Mouse (Mus musculus) neural tube, embryonic 14.5 days (tissue): ENCODE results near the gene Uqcr11. TPM values are rescaled to one million over a fixed set of nuclear protein-coding genes. Genes with fewer than 3 reads are reported as not detected.

Source experiments
- ATAC-seq: fragments of 200-750 bp; cut with Nextera tagmentation; 2 replicates; pipeline ENCODE4 v1.8.0; 2017; ENCODE audit warnings: low read depth, mild to moderate bottlenecking, moderate TSS enrichment, moderate library complexity
- H3K27ac ChIP-seq: fragments of 300-500 bp; sonication (generic); 2 replicates; pipeline ENCODE4 v1.5.1; 2014; ENCODE audit warnings: low read depth, mild to moderate bottlenecking, control low read depth, low read length, moderate library complexity, mixed read lengths
- H3K27me3 ChIP-seq: fragments of 300-500 bp; sonication (generic); 2 replicates; pipeline ENCODE4 v1.6.1; 2014; ENCODE audit warnings: low read length; ENCODE audit not compliant: control insufficient read depth, insufficient read depth
- H3K36me3 ChIP-seq: fragments of 300-500 bp; sonication (generic); 2 replicates; pipeline ENCODE4 v1.6.1; 2014; ENCODE audit warnings: low read length, mixed read lengths; ENCODE audit not compliant: control insufficient read depth, insufficient read depth
- H3K4me1 ChIP-seq: fragments of 300-500 bp; sonication (generic); 2 replicates; pipeline ENCODE4 v1.6.1; 2014; ENCODE audit warnings: low read length; ENCODE audit not compliant: control insufficient read depth, insufficient read depth
- H3K4me2 ChIP-seq: fragments of 300-500 bp; sonication (generic); 2 replicates; pipeline ENCODE4 v1.6.1; 2014; ENCODE audit warnings: mild to moderate bottlenecking, low read depth, low read length, control low read depth
- H3K4me3 ChIP-seq: fragments of 300-500 bp; sonication (generic); 2 replicates; pipeline ENCODE4 v1.5.1; 2014; ENCODE audit warnings: low read depth, low read length, control low read depth, mixed read lengths
- H3K9ac ChIP-seq: fragments of 300-500 bp; sonication (generic); replicated peaks from 2 replicates; pipeline ENCODE4 v1.6.1; 2014; ENCODE audit warnings: low read depth, mild to moderate bottlenecking, control low read depth, low read length, mixed read lengths
- H3K9me3 ChIP-seq: fragments of 300-500 bp; sonication (generic); 2 replicates; pipeline ENCODE4 v1.6.1; 2016; ENCODE audit warnings: low read length; ENCODE audit not compliant: control insufficient read depth
- WGBS: fragments of 180-500 bp; shearing (Covaris S2); extraction: QIAGEN DNeasy Blood & Tissue Kit; methylation state at CpG from one replicate; pipeline ENCODE4 v1.1.7; 2014; 5-methylcytosine and 5-hydroxymethylcytosine counted together
- polyA plus RNA-seq: library from polyadenylated mRNA; unstranded; fragments of >200 nt; fragmentation: Nextera tagmentation; extraction: Ambion mirVana; gene quantifications from 2 replicates; pipeline ENCODE4 v1.2.1, GENCODE M21; 2014

Gene Uqcr11
- polyA plus RNA-seq: 674 and 791 TPM in 2 replicates

DNA sequence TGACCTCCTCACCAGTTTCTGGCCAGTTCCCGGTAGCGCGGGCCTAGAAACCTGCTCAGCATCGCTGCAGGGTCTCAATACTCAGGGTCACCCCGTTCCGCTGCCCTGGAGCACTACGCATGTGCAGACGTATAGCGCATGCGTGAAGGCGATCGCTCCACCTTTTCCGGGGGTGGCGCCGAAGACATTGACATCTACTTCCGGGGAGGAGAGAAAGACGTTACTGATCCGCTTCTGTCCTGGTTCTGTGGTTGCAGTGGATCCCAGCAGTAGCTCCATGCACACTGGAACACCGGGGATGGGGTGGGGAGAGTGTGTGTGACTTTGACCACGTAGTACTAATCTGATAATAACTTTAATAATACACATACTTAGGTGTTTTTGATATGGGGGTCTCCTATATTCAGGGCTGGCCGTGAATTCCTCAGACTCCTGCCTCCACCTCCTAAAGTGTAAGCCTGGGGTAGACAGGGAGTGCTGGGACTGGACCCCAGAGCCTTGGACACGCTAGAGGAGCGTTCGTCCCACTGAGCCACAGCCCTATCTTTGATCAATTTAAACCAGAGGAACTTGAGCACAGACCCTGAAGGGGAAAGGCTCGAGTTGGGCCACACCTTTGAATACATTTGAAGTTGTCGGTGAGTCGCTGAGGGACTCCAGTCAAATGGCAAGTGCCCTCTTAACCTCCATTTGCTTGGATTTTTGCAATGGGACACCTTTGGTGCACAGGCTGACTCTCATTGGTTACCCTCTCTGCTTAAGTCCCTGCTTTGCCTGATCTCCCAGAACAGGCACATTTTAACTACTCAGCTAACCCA lies at the start of gene Uqcr11:
Gene Uqcr11, minus strand, starts transcription at position 147 of the 818 bp plus-strand sequence.
- Histone ChIP-seq H3K4me1 (peaks cover 16% of the 10 kb centered on the region), H3K9ac (peak within 1 kb of the TSS; percentile 82), H3K27me3 (no peaks in the 10 kb centered on the region; the same call in 1 of the 2 replicates), H3K4me3 (peak within 1 kb of the TSS; percentile 77), H3K4me2 (peak within 1 kb of the TSS; percentile 55), H3K27ac (peak within 1 kb of the TSS; percentile 80), H3K36me3 (peaks cover 40% of the 10 kb centered on the region), H3K9me3 (no peaks in the 10 kb centered on the region)
- 2% methylated on average over 27 of the region's 27 CpGs for WGBS
- peak; percentile 79 for ATAC-seq

DNA sequence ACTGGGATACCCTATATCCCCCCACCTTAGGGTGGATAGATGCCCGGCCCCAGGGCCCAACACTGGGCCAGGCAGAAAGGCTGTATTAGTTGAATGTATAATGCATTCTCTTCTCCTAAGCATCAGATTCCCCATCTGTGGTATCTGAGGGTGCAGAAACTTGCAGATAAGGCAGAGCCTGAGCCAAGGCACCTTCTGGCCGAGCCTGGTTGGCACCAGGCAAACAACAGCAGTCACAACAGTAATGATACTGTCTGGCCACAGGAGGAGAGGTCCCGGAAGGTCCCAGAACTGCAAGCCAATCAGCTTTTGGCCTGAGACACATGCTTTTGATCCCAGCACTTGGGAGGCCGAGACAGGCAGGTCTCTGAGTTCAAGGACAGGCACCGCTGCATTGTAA lies 49.1 kb upstream of the Uqcr11 start:
- no peak overlapping the region for H3K4me2 ChIP-seq
- H3K4me3 ChIP-seq: no peak overlapping the region
- ATAC-seq: no peak
- WGBS: 78% methylated on average over 5 of the region's 5 CpGs
- peaks cover under 1% of the 10 kb centered on the region; the same call in 1 of the 2 replicates for H3K27me3 ChIP-seq
- H3K27ac ChIP-seq: no peak overlapping the region
- no peaks in the 10 kb centered on the region for H3K4me1 ChIP-seq
- H3K9ac ChIP-seq: no peak overlapping the region
- H3K9me3 ChIP-seq: no peaks in the 10 kb centered on the region
- no peaks in the 10 kb centered on the region for H3K36me3 ChIP-seq

DNA sequence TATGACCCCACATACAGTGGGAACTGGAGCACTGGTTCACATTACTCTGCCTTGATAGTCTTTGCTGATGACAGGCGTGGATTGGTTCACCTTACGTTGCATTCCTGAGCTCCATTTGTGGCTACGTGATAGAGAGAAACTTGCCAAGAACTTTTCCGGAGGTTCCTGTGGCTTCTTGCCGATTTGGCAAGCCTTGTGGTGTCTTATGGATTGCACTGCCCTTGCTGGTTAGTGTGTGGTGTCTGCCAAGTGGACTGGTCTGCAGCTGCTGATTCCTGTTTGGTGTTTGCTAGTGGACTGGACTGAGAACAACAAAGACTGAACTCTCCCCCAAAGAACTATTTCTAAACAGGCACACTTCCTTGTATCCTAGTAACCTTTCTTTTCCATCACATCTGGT lies 48.2 kb upstream of the Uqcr11 start:
- H3K9me3 ChIP-seq: no peaks in the 10 kb centered on the region

DNA sequence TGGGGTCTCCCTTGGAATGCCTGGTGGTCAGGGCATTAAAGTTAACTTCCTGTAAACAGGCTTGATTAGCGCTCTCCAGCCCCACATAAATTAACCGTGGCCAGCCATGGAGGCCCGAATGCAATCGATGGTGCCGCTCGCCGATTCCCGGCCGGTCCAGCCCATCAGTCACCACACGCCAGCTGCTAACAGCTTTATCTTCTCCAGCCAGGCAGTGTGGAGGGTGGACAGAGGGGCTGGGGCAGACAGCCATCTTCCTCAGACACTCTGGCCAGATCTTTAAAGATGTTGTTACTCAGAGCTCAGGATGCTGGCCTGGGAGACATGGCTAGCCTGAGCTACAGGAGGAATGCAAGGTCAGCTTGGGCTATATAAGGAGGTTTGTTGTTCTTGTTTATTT lies 47.0 kb upstream of the Uqcr11 start:
- Histone ChIP-seq H3K27ac (no peak overlapping the region), H3K9me3 (no peaks in the 10 kb centered on the region), H3K4me1 (no peaks in the 10 kb centered on the region), H3K4me3 (no peak overlapping the region), H3K27me3 (no peaks in the 10 kb centered on the region; the same call in 1 of the 2 replicates), H3K36me3 (no peaks in the 10 kb centered on the region), H3K9ac (no peak overlapping the region), H3K4me2 (no peak overlapping the region)
- ATAC-seq: no peak
- WGBS: 48% methylated on average over 10 of the region's 10 CpGs

More for the DNA sequence above, 48.2 kb upstream of the Uqcr11 start:
- WGBS: 85% methylated on average over 5 of the region's 5 CpGs
- H3K27ac ChIP-seq: no peak overlapping the region
- no peak overlapping the region for H3K4me2 ChIP-seq
- no peak overlapping the region for H3K9ac ChIP-seq
- H3K4me1 ChIP-seq: no peaks in the 10 kb centered on the region
- ATAC-seq: no peak
- no peak overlapping the region for H3K4me3 ChIP-seq
- H3K27me3 ChIP-seq: no peaks in the 10 kb centered on the region; the same call in 1 of the 2 replicates
- no peaks in the 10 kb centered on the region for H3K36me3 ChIP-seq

DNA sequence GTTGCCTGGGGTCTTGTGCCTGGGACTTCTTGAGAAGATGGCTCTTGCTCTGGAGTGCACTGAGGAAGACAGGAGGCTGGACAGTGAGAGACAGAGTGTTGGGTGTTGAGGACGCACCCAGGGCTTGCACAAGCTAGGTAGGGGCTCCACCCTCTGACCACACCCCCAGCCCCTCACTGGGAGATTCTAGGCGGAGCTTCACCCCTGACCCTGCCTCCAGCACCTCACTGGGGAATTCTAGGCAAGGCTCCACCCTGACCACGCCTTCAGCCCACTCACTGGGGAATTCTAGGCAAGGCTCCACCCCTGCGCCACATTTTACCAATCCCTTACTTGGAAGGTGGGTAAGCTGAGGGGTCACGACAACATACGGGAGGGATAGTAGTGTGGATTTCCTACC lies 44.0 kb upstream of the Uqcr11 start:
- Histone ChIP-seq H3K36me3 (no peaks in the 10 kb centered on the region), H3K4me1 (no peaks in the 10 kb centered on the region), H3K27me3 (no peaks in the 10 kb centered on the region; the same call in 1 of the 2 replicates), H3K4me2 (no peak overlapping the region), H3K9me3 (no peaks in the 10 kb centered on the region), H3K9ac (no peak overlapping the region), H3K4me3 (no peak overlapping the region), H3K27ac (no peak overlapping the region)
- ATAC-seq: no peak
- WGBS: 7% methylated on average over 6 of the region's 6 CpGs

DNA sequence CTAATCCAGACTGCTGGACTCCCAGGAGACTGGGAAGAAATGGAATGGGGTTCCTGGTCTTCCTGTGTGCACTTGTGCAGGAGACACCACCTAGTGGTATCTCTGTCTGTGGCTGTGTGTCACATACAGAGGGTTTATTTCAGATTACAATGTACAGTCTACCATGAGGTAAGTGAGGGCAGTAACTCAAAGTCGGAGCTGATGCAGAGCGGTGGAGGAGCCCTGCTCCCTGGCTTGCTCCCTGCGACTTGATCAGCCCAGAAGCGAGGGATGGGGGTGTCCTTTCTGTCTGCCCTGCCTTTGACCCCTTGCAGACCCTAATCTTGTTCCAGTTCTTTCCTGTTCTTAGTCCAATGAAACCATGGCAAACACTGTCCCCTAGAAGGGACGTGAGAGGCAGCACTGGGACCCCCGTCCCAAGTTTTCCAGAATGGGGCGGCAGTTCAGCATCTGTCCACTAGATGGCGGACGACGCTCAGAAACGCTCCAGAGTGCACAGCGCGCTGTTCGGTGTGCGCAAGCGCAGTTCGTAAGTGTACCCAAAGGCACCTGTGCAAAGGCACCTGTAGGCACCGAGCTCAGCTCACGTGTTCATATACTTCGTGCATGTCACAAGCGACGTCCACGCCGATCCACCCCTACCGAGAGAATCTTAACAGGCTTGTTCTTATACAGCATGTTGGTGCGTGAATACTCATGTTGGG lies 39.4 kb upstream of the Uqcr11 start:
- H3K27me3 ChIP-seq: no peaks in the 10 kb centered on the region
- no peaks in the 10 kb centered on the region for H3K9me3 ChIP-seq
- H3K9ac ChIP-seq: no peak overlapping the region
- no peak overlapping the region for H3K4me3 ChIP-seq
- no peaks in the 10 kb centered on the region for H3K4me1 ChIP-seq
- ATAC-seq: peak; percentile 81
- H3K27ac ChIP-seq: no peak overlapping the region
- H3K4me2 ChIP-seq: peak overlapping the region; percentile 31
- 7% methylated on average over 26 of the region's 26 CpGs for WGBS
- no peaks in the 10 kb centered on the region for H3K36me3 ChIP-seq

DNA sequence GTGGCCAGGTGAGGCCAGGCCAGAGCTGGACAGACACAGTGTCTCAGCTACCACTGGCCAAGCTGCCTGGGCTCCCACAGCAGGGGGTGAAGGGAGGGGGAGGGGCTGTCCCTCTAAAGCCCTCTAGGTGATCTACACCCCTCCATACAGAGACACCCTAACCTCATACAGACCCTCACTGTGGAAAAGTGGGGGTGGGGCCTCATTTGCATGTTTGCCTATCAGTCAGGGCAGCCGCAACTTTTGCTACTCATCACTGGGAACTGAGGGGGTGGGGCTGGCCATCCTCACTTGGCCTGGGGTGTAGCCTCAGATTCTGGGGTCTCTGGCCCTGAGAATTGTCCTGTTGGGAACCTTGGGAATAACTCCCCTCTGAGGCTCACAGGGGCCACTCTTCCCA lies 38.4 kb upstream of the Uqcr11 start:
- H3K27me3 ChIP-seq: no peaks in the 10 kb centered on the region
- H3K4me2 ChIP-seq: no peak overlapping the region
- ATAC-seq: no peak; the same call in 1 of the 2 replicates
- H3K4me1 ChIP-seq: no peaks in the 10 kb centered on the region
- no peaks in the 10 kb centered on the region for H3K9me3 ChIP-seq
- H3K27ac ChIP-seq: no peak overlapping the region
- no peaks in the 10 kb centered on the region for H3K36me3 ChIP-seq
- WGBS: 40% methylated on average over 1 of the region's 1 CpGs
- no peak overlapping the region for H3K9ac ChIP-seq
- no peak overlapping the region for H3K4me3 ChIP-seq

DNA sequence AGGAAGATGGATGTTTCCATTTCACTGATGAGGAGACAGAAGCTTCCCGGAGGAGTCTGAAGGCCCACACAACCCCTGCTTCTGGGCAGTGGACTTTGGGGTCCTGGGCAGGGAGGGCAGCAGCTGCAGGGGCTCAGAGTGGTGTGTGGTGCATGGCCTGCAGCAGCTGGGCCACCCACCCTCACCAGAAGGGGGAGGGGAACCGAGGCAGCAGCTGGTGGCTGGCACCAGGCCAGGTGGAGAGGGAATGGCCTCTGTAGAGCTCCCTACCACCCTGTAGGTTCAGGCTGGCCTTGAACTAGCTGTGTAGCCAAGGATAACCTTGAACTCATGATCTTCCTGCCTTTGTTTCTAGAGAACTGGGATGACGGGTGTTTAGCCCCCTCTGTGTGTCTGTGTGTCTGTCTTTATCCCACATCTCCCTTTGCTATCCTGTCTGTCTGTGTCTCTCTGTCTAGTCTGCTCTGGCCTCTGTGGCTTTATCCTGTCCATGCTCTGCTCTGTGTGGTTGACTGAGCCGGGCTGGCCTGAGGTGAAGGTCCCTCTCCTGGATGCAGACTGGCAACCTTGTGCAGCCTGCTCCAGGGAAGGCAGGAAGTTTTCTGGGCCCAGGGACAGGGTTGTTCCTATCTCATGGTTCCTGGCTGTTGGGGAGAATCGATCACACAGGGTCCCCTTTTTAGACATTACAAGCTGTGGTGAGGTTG lies 37.9 kb upstream of the Uqcr11 start:
- no peak for ATAC-seq
- no peaks in the 10 kb centered on the region for H3K4me1 ChIP-seq
- no peak overlapping the region for H3K4me2 ChIP-seq
- H3K27me3 ChIP-seq: no peaks in the 10 kb centered on the region
- 36% methylated on average over 5 of the region's 5 CpGs for WGBS
- H3K9me3 ChIP-seq: no peaks in the 10 kb centered on the region
- H3K4me3 ChIP-seq: no peak overlapping the region
- no peak overlapping the region for H3K27ac ChIP-seq
- no peak overlapping the region for H3K9ac ChIP-seq
- H3K36me3 ChIP-seq: no peaks in the 10 kb centered on the region
